Mouse (Mus musculus) intestine, postnatal 0 days (tissue): ENCODE results near the gene Ptprt. TPM values are rescaled to one million over a fixed set of nuclear protein-coding genes. Genes with fewer than 3 reads are reported as not detected.

ENCODE experiments used
- ATAC-seq: fragments of 200-750 bp; cut with Nextera tagmentation; 2 replicates; pipeline ENCODE4 v1.8.0; 2017; ENCODE audit warnings: mild to moderate bottlenecking, moderate TSS enrichment, moderate library complexity
- H3K27ac ChIP-seq: fragments of 300-500 bp; sonication (generic); 2 replicates; pipeline ENCODE4 v1.5.1; 2014; ENCODE audit warnings: mild to moderate bottlenecking, low read depth, low read length, moderate library complexity
- H3K27me3 ChIP-seq: fragments of 300-500 bp; sonication (generic); replicated peaks from 2 replicates; pipeline ENCODE4 v1.6.1; 2014; ENCODE audit warnings: low read length, mixed read lengths; ENCODE audit not compliant: control insufficient read depth, insufficient read depth
- H3K36me3 ChIP-seq: fragments of 300-500 bp; sonication (generic); 2 replicates; pipeline ENCODE4 v1.6.1; 2014; ENCODE audit warnings: mild to moderate bottlenecking, moderate library complexity; ENCODE audit not compliant: control insufficient read depth, insufficient read depth
- H3K4me1 ChIP-seq: fragments of 300-500 bp; sonication (generic); replicated peaks from 2 replicates; pipeline ENCODE4 v1.6.1; 2014; ENCODE audit warnings: antibody characterized with exemption, low read length, mixed read lengths; ENCODE audit not compliant: control insufficient read depth, insufficient read depth
- H3K4me2 ChIP-seq: fragments of 300-500 bp; sonication (generic); replicated peaks from 2 replicates; pipeline ENCODE4 v1.6.1; 2014; ENCODE audit warnings: low read depth, mild to moderate bottlenecking, moderate library complexity
- H3K4me3 ChIP-seq: fragments of 300-500 bp; sonication (generic); 2 replicates; pipeline ENCODE4 v1.5.1; 2014; ENCODE audit warnings: low read depth, low read length
- H3K9ac ChIP-seq: fragments of 300-500 bp; sonication (generic); 2 replicates; pipeline ENCODE4 v1.6.1; 2014; ENCODE audit warnings: mild to moderate bottlenecking, low read depth, low read length
- H3K9me3 ChIP-seq: fragments of 300-500 bp; sonication (generic); 2 replicates; pipeline ENCODE4 v1.6.1; 2016; ENCODE audit warnings: mixed run types; ENCODE audit not compliant: control insufficient read depth
- CTCF ChIP-seq: sonication (generic); IDR thresholded peaks from 2 replicates; pipeline ENCODE4 v1.5.1; 2016; ENCODE audit warnings: low read depth, mild to moderate bottlenecking, control low read depth, antibody characterized with exemption, moderate library complexity
- WGBS: fragments of 180-500 bp; shearing (Covaris S2); extraction: QIAGEN DNeasy Blood & Tissue Kit; methylation state at CpG from one replicate; pipeline ENCODE4 v1.1.7; 2014; 5-methylcytosine and 5-hydroxymethylcytosine counted together
- polyA plus RNA-seq: library from polyadenylated mRNA; unstranded; fragments of >200 nt; fragmentation: Nextera tagmentation; extraction: Ambion mirVana; gene quantifications from 2 replicates; pipeline ENCODE4 v1.2.1, GENCODE M21; 2015

The Ptprt gene
- polyA plus RNA-seq, 1 experiment from 2014 or later: 0.59 TPM

- no peak for TF ChIP-seq CTCF
These were observed 176.9 kb downstream of the Ptprt start for GRCm38 (mm10) chr2:162484036-162484435.

GRCm38 (mm10) chr2:162443106-162443505 lies 217.8 kb downstream of the Ptprt start:
- Histone ChIP-seq H3K4me1 (no peaks in the 10 kb centered on the region), H3K9ac (no peak overlapping the region), H3K9me3 (no peaks in the 10 kb centered on the region), H3K4me3 (no peak overlapping the region), H3K27me3 (no peaks in the 10 kb centered on the region), H3K36me3 (no peaks in the 10 kb centered on the region), H3K27ac (no peak overlapping the region), H3K4me2 (no peak overlapping the region)
- no peak for ATAC-seq
- TF ChIP-seq CTCF: no peak
- WGBS: 4% methylated on average over 1 of the region's 1 CpGs

More at GRCm38 (mm10) chr2:162484036-162484435, 176.9 kb downstream of the Ptprt start:
- no peak for ATAC-seq
- Histone ChIP-seq H3K9me3 (no peaks in the 10 kb centered on the region), H3K27ac (no peak overlapping the region), H3K27me3 (no peaks in the 10 kb centered on the region), H3K4me3 (no peak overlapping the region), H3K4me1 (no peaks in the 10 kb centered on the region), H3K36me3 (no peaks in the 10 kb centered on the region), H3K4me2 (no peak overlapping the region), H3K9ac (no peak overlapping the region)

- no peak for ATAC-seq
- no peaks in the 10 kb centered on the region for H3K36me3 ChIP-seq
- no peaks in the 10 kb centered on the region for H3K4me1 ChIP-seq
- H3K4me3 ChIP-seq: no peak overlapping the region
- H3K4me2 ChIP-seq: no peak overlapping the region
- 93% methylated on average over 3 of the region's 3 CpGs for WGBS
- no peak overlapping the region for H3K9ac ChIP-seq
- no peak overlapping the region for H3K27ac ChIP-seq
- H3K9me3 ChIP-seq: no peaks in the 10 kb centered on the region
- TF ChIP-seq CTCF: peak; percentile 54
- no peaks in the 10 kb centered on the region for H3K27me3 ChIP-seq
These were observed 224.3 kb downstream of the Ptprt start for GRCm38 (mm10) chr2:162436646-162437045.

GRCm38 (mm10) chr2:162430171-162430570 lies 230.8 kb downstream of the Ptprt start:
- Histone ChIP-seq H3K9me3 (no peaks in the 10 kb centered on the region), H3K4me3 (no peak overlapping the region), H3K27me3 (no peaks in the 10 kb centered on the region), H3K9ac (no peak overlapping the region), H3K4me1 (no peaks in the 10 kb centered on the region), H3K36me3 (no peaks in the 10 kb centered on the region), H3K4me2 (no peak overlapping the region), H3K27ac (no peak overlapping the region)
- WGBS: 29% methylated on average over 7 of the region's 7 CpGs
- ATAC-seq: 0 out of 2 replicates have a peak, but pooled peaks have one; percentile 16
- no peak for TF ChIP-seq CTCF

GRCm38 (mm10) chr2:162426114-162426513 lies 234.8 kb downstream of the Ptprt start:
- ATAC-seq: no peak
- no peak for TF ChIP-seq CTCF
- H3K9ac ChIP-seq: no peak overlapping the region

GRCm38 (mm10) chr2:162418181-162418580 lies 242.8 kb downstream of the Ptprt start:
- ATAC-seq: no peak
- Histone ChIP-seq H3K4me3 (no peak overlapping the region), H3K9ac (no peak overlapping the region), H3K9me3 (no peaks in the 10 kb centered on the region), H3K27me3 (no peaks in the 10 kb centered on the region), H3K4me2 (no peak overlapping the region), H3K36me3 (no peaks in the 10 kb centered on the region), H3K4me1 (no peaks in the 10 kb centered on the region), H3K27ac (no peak overlapping the region)
- no peak for TF ChIP-seq CTCF
- WGBS: 66% methylated on average over 3 of the region's 3 CpGs

More at GRCm38 (mm10) chr2:162426114-162426513, 234.8 kb downstream of the Ptprt start:
- Histone ChIP-seq H3K27ac (no peak overlapping the region), H3K9me3 (no peaks in the 10 kb centered on the region), H3K36me3 (no peaks in the 10 kb centered on the region), H3K4me3 (no peak overlapping the region), H3K4me1 (no peaks in the 10 kb centered on the region), H3K4me2 (no peak overlapping the region), H3K27me3 (no peaks in the 10 kb centered on the region)
- 74% methylated on average over 8 of the region's 8 CpGs for WGBS
